Mouse (Mus musculus) spleen, embryonic (tissue): ENCODE measurements around the gene Rassf3.

Source experiments
- CTCF ChIA-PET: fragments of 350-600 bp; sonication (Branson Sonifier 250); formaldehyde crosslinking; loops from one replicate; lab custom pipeline; 2022; lab: Charles Lee

Gene Rassf3

DNA sequence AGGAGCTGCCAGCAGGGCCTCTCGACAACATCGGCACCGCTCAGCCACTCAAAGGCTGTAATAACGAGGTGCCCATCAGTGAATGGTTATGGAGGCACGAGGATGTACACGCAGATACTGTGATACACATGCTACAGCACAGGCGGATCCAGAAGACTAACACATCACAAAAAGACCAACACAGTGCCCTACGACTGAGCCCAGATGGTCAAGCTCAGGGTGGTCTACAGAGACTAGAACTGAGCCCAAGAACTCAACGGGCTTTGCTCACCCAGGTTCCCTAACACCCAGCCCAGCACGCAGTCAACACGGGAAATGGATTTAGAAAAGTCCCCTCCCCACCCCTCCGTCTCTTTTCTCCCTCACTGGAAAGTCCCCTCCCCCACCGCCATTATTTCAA is 9.1 kb downstream of the Rassf3 start:
- CTCF ChIA-PET, result interaction anchor here (0.6 to 0.7 kb wide), 2 partner anchors 215 to 563 kb away, joined by 8 to 28 read pairs; no protein-coding TSS in a partner anchor

DNA sequence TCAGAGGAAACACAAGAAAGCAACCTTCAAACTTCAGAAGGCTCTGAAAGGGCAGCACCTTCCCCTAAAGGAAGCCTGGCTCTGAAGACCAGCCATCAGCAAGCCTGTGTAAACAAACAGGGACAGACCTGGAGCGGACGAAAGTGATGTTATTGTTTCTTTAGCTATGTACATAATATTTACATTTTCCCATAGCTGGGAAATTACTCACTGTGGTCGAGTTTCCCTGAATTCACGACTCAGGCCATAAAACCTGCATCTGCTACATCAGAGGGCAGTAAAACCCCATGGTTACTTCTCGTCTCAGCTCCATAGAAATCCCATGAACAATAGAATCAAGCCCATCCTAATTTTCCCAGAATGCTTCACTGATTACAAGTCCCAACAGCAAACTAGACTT is 11.1 kb downstream of the Rassf3 start:
- CTCF ChIA-PET, result interaction anchor here (0.6 kb wide), 1 partner anchor 47 kb away, joined by 4 read pairs; no protein-coding TSS in a partner anchor

DNA sequence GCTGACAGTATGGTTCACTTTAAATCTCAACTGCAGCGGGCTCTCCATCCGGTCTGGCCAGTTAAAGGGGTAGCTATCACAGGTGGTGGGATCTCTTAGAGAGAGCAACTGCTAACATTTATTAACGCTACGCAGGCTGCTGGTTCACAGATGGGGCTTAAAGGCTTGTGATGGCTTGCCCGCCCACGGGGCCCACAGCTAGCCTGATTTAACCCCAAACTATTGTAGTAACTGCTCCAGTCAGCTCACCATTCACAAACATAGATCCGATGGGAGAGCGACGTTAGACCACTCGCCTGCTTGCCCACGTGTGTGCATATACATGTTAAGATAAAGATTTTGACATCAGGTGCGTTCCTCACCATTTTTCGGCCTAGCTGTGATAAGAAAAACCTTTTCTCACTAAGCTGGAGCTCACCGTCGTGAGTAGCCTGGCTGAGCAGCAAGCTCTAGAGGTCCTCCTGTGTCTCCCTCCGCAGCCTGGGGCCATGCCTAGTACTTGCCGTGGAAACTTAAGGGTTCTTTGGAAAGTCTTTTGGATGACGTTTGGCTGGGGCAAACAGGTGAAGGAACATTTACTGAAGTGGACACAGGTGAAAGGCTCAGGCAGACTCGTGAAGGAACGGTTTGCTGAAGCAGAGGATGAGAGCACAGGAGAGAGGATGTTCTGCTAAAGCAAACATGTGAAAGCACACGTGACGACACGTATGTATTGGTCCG is 13.8 kb downstream of the Rassf3 start:
- CTCF ChIA-PET, result interaction anchor here (0.7 kb wide), 1 partner anchor 11 kb away, joined by 3 read pairs; no protein-coding TSS in a partner anchor

DNA sequence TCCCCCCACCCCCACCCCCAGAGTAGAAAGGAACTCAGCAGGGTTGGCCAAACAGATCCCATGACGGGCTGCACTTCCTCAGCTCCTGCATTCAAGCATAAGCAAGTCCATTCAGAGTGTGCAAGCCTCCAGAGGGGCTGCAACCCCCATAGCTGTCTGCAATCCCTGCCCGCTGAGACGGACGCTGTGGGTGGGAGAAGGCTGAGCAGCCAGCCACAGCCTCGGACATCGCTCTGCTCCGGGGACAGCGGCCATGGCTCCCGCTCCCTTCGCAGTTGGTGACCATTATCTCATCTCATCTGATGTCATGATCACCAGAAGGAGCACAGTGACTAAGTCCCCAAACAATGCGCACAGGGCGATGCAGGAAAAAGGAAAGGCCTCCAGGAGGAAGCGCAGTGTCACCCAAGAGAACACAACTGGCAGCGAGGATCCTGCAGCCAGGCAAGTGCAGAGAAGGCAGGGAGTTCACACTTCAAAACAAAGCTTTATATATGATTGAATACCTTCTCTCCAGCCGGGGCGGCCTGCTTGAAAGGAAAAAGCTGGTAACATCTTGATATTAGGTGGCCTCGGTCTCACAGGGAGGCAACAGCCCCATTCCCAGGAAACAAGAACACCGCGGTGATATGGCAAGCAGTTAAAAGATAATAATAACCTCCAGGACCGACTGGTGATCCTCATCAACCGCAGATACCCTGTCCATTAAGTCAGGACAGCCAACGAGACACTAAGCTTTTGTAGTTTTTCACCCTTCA is 14.6 kb downstream of the Rassf3 start:
- CTCF ChIA-PET, result interaction anchor here (0.7 kb wide), 1 partner anchor 12 kb away, joined by 3 read pairs; no protein-coding TSS in a partner anchor

DNA sequence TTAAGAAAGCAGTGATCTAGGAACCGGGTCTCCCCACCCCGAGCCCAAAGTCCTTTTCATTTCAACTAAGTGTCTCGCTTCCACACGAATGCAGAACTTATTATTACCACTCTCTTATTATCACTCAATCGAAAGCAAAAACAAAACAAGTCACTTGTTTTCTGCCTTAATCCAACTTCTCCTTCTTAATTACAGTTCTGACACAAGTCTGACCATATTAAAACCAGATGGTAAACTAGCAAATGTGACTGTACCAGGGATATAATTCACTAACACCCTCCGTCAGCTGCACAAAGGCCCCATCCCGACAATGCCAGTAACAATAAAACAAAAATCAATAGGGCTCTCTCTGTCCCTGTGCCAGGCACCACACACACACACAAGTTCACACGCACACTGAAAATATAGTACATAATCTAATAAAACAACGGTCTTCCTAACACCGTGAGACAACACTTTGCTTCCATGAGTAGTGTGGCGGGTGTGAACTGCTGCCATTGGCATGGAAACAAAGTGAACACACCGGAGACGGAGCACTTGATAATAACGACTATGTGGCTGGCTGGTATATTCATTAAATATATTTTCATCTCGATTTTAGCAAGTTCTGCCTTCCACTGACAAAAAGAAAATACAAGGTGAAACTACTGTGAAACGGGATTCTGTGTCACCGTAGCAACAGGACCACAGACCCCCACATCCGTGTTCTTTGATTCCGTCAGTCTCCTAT is 16.9 kb downstream of the Rassf3 start:
- CTCF ChIA-PET, result no interaction called here

DNA sequence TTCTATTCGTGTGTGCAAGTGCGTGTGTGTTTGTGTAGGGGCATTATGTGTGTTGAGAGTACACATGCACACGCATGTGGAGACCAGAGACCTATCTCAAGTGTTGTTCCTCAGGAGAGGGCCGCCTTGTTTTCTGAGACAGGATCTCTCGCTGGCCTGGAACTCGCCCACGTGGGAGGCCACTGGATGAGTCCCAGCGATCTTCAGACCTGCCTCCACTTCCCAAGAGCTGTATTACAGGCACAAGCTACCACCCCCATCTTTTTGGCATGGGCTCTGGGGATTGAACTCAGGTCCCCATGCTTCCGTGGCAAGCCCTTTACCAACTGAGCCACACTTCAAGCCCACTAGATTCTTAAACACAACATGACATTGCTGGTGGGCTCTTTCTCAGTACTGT is 17.7 kb downstream of the Rassf3 start:
- CTCF ChIA-PET, result no interaction called here

DNA sequence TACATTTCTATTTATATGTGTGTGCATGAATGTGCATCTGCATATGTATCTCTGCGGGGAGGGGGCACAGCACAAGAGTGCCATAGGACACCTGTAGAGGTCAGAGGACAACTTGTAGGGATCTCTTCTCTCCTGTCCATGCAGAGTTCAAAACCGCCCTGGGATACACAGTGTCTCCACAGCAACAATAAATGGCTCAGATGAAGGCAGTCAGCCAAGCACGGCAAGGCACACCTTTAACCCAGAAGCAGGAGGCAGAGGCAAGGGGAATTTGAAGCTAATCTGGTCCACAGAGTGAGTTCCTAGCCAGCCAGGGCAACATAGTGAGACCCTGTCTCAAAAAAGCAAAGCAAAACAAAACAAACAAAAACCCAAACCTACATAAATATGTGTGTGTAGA is 18.8 kb downstream of the Rassf3 start:
- CTCF ChIA-PET, result no interaction called here

DNA sequence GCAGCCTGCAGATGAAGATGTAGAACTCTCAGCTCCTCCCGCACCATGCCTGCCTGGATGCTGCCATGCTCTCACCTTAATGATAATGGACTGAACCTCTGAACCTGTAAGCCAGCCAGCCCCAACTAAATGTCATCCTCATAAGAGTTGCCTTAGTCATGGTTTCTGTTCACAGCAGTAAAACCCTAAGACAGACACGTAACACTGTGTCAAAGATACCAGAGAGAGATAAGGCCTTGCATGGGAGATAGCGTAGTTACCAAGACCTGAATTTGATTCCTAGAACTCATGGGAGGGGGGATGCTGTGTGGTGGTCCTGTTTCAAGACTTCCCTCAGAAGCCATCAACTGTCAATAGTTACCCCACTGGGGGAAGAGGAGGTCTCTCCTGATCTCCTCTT is 20.6 kb downstream of the Rassf3 start:
- CTCF ChIA-PET, result no interaction called here

DNA sequence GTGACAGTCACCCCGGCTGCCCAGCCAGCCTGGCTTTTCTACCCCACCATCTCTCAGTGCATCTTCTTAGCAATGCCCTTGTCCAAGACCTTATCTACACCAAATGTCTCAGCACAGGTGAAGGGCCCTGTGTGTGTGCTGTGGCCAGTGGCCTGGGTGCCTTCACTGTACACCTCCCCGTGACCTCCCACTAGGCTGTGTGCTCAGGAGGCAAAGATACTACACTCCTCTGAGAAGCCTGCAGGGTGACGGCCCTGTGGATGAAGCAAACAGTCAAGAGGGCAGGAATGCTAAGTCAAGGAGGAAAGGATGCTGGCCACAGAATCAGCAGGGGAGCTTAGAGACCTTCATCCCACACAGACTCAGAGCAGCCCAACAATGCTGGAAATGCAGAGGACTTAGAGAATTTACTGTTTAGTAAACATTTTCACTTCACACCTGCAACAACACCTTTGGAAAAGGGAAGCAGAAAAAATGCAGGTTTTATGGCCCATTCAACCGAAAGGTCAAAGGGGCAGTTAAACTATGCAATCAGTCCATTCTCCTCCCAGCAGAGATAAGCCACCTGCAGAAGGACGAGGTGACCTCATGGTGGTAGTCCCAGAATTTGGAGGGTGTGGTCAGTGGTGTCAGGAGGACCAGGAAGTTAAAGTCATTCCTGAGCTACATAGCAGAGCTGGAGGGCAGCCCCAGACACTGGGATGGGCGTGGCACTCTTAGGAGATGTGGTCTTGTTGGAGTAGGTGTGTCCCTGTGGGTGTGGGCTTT is 21.3 kb downstream of the Rassf3 start:
- CTCF ChIA-PET, result no interaction called here

DNA sequence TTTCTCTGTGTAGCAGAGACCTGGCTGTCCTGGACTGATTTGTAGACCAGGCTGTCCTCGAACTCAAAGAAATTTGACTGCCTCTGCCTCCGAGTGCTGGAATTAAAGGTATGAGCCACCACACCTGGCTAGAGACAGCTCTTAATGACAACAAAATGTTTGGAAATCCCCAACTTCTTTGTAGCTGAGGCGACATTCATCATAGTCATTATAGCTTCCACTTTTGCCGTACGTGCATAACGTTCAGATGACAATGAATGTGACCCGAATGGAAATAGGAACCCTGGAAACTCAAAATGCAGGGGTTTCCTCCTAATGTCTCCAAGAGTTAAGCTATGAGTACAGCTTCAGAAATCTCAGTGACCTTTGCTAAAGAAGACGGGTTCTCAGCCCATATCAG is 22.1 kb downstream of the Rassf3 start:
- CTCF ChIA-PET, result interaction anchor here (0.7 kb wide), 1 partner anchor 1695 kb away, joined by 3 read pairs; no protein-coding TSS in a partner anchor

DNA sequence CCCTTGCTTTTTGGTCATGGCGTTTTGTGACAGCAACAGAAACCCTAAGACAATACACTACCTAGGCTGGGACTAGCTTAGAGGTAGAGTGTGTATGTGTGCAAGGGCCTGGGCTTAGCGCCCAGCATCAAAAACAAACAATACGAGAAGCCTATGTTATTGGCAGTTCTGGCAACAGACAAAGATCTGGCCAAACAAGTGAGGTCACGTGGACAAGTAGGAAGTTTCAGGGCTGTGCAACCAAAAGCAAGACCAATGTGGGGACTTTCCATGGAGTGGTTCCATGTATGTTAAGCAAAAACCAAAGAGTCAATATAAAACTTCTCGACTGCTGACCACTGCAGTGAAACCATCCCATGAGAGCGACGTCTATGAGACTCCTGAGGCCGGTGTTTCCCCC is 30.3 kb downstream of the Rassf3 start:
- CTCF ChIA-PET, result no interaction called here

DNA sequence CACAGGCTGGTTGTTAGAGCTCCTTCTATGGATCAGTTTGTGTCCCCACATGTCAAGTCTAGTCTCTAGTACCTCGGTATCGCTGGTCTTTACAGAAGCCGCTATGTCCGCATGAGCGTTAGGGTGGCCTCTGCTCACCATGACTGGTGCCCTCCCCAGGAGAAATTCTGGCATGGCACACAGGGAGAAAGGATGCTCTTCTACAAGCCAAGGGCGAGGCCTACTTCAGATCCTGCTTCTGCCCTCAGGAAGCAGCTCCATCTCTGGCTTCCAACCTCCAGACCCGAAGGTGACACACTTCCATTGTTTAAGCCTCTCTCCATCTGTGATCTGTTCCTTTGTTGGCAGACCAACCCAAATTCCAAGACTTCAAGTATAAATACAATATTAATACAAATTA is 31.9 kb downstream of the Rassf3 start:
- CTCF ChIA-PET, result no interaction called here

DNA sequence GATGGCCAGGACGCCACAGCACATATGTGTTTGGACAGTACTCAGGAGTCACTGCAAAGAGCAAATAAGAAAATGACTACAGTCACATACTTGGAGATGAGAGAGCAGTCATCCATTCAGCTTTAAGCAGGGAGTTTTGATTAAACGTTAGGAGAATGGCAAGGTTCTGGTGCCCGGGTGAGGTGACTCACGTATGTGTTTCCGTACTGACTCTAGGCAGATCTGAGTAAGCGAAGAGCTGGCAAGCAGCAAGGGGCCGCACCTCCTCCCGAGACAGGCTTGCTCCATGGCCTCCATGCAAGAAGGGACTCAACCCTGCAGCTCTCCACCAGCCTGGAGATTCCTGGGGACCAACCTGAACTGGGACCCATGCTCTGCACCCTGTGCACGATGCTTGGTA is 32.4 kb downstream of the Rassf3 start:
- CTCF ChIA-PET, result no interaction called here

DNA sequence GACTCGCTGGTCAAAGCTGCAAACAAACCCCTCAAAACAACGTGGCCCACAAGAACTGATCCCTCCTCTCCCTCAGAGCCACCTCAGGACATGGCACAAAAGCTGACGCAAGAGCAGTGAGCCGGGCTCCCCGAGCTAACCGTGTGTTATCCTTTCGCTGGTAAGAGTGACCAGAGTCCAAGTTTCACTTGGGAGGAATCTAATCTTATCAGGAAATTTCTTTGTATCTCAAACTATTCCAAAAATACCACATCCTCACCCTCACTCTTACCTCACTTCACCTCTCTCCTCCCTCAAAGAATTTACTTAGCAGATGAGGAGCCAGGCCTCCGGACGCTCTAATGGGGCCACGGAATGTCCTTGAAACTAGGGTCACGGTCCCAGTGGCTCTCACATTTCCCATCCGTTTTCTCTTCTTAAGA is 36.8 kb downstream of the Rassf3 start:
- CTCF ChIA-PET, result no interaction called here

DNA sequence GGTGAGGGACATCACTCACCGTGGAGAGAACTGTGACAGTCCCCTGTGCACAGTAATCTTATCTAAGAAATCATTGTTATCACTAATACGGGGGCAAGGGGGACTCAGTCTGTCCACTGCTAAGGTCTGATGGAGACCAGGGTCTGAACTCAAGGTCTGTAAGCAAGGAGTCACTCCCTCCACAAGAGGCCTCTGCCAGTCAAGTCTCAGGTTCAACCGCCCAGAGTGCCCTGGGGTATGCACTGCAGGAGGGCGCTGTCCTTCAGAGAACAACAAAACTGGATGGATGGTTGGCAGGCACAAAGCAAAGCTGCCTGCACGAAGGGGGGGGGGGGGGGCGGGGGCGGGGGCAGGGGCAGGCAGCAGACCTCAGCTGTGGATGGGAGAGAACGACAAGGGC is 38.0 kb downstream of the Rassf3 start:
- CTCF ChIA-PET, result no interaction called here

DNA sequence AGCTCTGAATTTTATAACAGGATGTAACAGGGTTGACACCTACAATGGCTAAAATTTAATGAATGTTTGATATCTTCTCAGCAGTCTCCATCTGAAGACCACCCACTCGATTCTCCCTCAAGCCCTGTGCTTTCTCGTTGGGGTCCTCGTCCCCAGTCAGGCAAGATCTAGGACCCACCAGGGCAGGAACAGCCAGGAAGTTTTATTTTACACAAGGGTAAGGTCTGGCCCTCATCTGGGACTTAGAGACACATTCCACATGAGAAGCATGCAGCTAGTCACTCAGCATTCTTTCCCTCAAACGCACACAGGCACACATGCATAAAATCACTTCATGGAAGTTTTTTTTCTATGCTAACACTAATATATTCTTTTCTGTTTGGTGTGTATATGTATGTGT is 39.5 kb downstream of the Rassf3 start:
- CTCF ChIA-PET, result interaction anchor here (0.6 kb wide), 2 partner anchors 14 to 35 kb away, joined by 3 read pairs; no protein-coding TSS in a partner anchor

DNA sequence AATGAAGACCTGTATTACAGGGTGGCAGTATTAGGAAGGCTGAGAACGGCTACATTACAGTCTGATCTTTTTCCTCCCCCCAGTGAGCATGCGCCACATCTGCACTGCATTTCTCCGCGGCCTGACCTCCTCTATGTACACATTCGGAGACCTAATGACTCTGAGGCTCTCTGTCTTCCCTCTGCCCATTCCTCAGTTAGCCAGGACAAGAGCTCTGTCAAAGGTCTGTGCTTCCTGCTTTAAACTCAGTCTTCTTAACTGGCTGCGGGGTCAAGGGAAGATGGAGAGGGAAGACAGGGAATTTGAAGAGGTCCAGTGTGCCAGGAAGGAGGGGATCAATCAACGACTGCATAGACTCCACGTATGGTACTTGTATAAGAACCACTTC is 39.9 kb downstream of the Rassf3 start:
- CTCF ChIA-PET, result interaction anchor here (0.6 kb wide), 1 partner anchor 35 kb away, joined by 3 read pairs; no protein-coding TSS in a partner anchor

DNA sequence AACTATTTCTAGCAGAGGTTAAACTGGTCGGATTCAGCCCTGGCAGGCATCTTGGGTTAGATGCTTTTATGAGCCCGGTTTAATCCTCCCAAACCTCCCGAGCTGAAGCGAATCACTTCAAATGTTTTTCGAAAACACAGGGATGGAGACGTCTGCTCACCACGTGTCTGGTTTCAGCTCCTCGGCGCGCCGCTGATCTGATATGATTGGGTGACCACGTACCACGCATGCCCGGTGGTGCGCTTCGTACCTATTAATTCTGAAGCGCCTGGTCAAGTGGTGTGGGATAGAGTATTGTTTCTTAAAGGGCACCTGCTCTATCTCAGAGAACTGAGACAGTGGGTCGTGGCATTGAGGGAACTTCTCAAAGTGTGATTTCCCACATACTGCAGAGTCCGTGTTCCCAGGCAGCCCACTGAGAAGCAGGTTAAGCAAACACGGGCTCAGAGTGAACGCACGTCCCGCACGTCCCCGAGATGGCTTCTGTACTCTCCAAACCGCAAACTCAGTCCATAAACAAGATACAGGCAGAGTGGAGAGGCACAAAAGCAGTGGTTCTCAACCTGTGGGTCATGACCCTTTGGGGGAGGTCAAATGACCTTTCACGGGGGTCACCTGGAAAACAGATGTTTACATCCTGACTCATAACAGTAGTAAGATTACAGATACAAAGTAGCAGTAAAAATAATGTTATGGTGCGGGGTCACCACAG is 40.4 kb downstream of the Rassf3 start:
- CTCF ChIA-PET, result interaction anchor here (0.6 kb wide), 1 partner anchor 36 kb away, joined by 3 read pairs; no protein-coding TSS in a partner anchor

DNA sequence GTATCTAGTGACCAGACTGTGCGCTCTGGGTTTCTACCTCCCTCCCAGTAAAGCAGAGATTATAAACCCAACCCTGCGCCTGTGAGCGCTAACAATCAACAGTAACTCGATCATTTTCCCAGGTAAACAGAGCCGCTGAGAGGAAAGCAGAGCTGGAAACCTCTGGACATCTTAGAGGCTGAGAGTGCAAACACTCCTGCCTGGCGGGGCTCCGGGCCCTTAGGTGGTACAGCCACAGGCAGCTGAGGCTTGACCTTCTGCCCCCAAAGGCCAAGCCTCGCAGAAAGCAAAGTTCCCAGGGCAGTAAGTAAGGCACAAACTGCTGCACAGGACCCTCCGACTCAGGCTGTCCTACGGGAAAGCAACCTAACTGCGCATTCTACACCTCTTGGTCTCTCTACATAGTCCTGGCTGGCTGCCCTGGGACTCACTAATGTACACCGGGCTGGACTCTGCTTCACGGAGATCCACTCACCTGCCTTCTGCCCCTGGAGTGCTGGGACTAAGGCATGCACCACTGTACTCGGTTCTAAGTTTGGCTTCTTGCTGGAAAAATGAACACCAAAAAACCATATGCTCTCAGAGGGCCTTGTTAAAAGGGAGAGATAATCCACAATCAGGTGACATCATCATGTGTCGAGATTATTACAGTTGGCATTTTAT is 41.6 kb downstream of the Rassf3 start:
- CTCF ChIA-PET, result interaction anchor here (0.6 kb wide), 1 partner anchor 66 kb away, joined by 3 read pairs; no protein-coding TSS in a partner anchor
